Mouse (Mus musculus) midbrain, embryonic 10.5 days (tissue): Measurements from ENCODE around the gene Cbx7. TPM values are rescaled to one million over a fixed set of nuclear protein-coding genes. Genes with fewer than 3 reads are reported as not detected.

Source experiments
- microRNA-seq: library from miRNA; unstranded; fragments of <30 nt; microRNA quantifications from one replicate; pipeline ENCODE4, GENCODE M21; 2017
- polyA plus RNA-seq: library from polyadenylated mRNA; unstranded; fragments of >200 nt; fragmentation: Nextera tagmentation; extraction: Ambion mirVana; gene quantifications from 2 replicates; pipeline ENCODE4 v1.2.1, GENCODE M21; 2016

The Cbx7 gene
- polyA plus RNA-seq, 1 experiment from 2014 or later = 2.9 TPM

Small RNA genes within 50 kb of the gene (microRNA-seq; reads per million reads assigned to microRNA genes)
- 2.4 reads per million for gene Mir7213

Other genes with a start within 250 kb of the Cbx7 start
- gene Sun2, start 228.6 kb downstream of the Cbx7 start, polyA plus RNA-seq = 2.2 and 3.9 TPM in 2 replicates
- 63.9 and 81.5 TPM in 2 replicates for gene Dnal4, start 193.3 kb downstream of the Cbx7 start, polyA plus RNA-seq
- 2.2 and 3.4 TPM in 2 replicates for gene Nptxr, start 166.4 kb downstream of the Cbx7 start, polyA plus RNA-seq
- 0.16 TPM in 1 of 2 replicates, not detected in the other for gene Npcd, start 136.9 kb downstream of the Cbx7 start, polyA plus RNA-seq
- gene Cbx6, start 136.4 kb downstream of the Cbx7 start, polyA plus RNA-seq = 24.0 and 30.4 TPM in 2 replicates
- gene Apobec3, start 79.5 kb downstream of the Cbx7 start, polyA plus RNA-seq = 6.2 and 8.5 TPM in 2 replicates
- 1.4 and 1.7 TPM in 2 replicates for gene Pdgfb, start 43.9 kb upstream of the Cbx7 start, polyA plus RNA-seq
- 7.3 and 7.7 TPM in 2 replicates for gene Syngr1, start 120.2 kb upstream of the Cbx7 start, polyA plus RNA-seq
- 866 and 996 TPM in 2 replicates for gene Rpl3, start 120.7 kb upstream of the Cbx7 start, polyA plus RNA-seq
- gene Tab1, start 162.0 kb upstream of the Cbx7 start, polyA plus RNA-seq = 40.0 and 48.9 TPM in 2 replicates
- gene Mgat3, start 202.6 kb upstream of the Cbx7 start, polyA plus RNA-seq = 5.9 and 7.8 TPM in 2 replicates